Mouse (Mus musculus): ENCODE measurements around the gene Casp8.
"Not testable (repeated sequence)": the region's sequence is repeated elsewhere in the genome, so short reads cannot be mapped to it uniquely, and the experiment has no call there.

The Casp8 gene

GRCm38 (mm10) chr1:58795291-58796058 lies at the start of gene Casp8:
Casp8 (plus strand) TSS chr1:58795374.
- DNase-seq = peak; percentile 75

GRCm38 (mm10) chr1:58746880-58747279 lies 48.3 kb upstream of the Casp8 start:
- peak; percentile 58 for DNase-seq

- no peak for DNase-seq
Measured at GRCm38 (mm10) chr1:58759451-58759850, 35.7 kb upstream of the Casp8 start.

GRCm38 (mm10) chr1:58760581-58760980 lies 34.6 kb upstream of the Casp8 start:
- DNase-seq = no peak

GRCm38 (mm10) chr1:58761391-58762275 lies 33.5 kb upstream of the Casp8 start:
- DNase-seq = not testable (repeated sequence)

GRCm38 (mm10) chr1:58762576-58762975 lies 32.6 kb upstream of the Casp8 start:
- no peak for DNase-seq

GRCm38 (mm10) chr1:58766446-58766845 lies 28.7 kb upstream of the Casp8 start:
- DNase-seq = not testable (repeated sequence)

GRCm38 (mm10) chr1:58769136-58769535 lies 26.0 kb upstream of the Casp8 start:
- DNase-seq = no peak

- no peak for DNase-seq
Measured at GRCm38 (mm10) chr1:58769701-58770100, 25.5 kb upstream of the Casp8 start.

- DNase-seq = peak; percentile 44
Measured at GRCm38 (mm10) chr1:58770111-58770720, 25.0 kb upstream of the Casp8 start.

- no peak for DNase-seq
Measured at GRCm38 (mm10) chr1:58772084-58772483, 23.1 kb upstream of the Casp8 start.

- DNase-seq = no peak
Measured at GRCm38 (mm10) chr1:58773280-58773679, 21.9 kb upstream of the Casp8 start.

- DNase-seq = no peak
Measured at GRCm38 (mm10) chr1:58773905-58774304, 21.3 kb upstream of the Casp8 start.

GRCm38 (mm10) chr1:58775361-58775760 lies 19.8 kb upstream of the Casp8 start:
- DNase-seq = no peak

GRCm38 (mm10) chr1:58777583-58777982 lies 17.6 kb upstream of the Casp8 start:
- no peak for DNase-seq

GRCm38 (mm10) chr1:58778226-58778625 lies 16.9 kb upstream of the Casp8 start:
- DNase-seq = no peak

- no peak for DNase-seq
Measured at GRCm38 (mm10) chr1:58786276-58786675, 8.9 kb upstream of the Casp8 start.

- DNase-seq = no peak
Measured at GRCm38 (mm10) chr1:58788410-58788809, 6.8 kb upstream of the Casp8 start.

- no peak for DNase-seq
Measured at GRCm38 (mm10) chr1:58794705-58795104, 469 bp upstream of the Casp8 start.

- DNase-seq = peak; percentile 36
Measured at GRCm38 (mm10) chr1:58796059-58796363, 837 bp downstream of the Casp8 start.

- DNase-seq = no peak
Measured at GRCm38 (mm10) chr1:58796853-58797252, 1.7 kb downstream of the Casp8 start.

- no peak for DNase-seq
Measured at GRCm38 (mm10) chr1:58797370-58797769, 2.2 kb downstream of the Casp8 start.

- DNase-seq = no peak
Measured at GRCm38 (mm10) chr1:58798911-58799310, 3.7 kb downstream of the Casp8 start.

GRCm38 (mm10) chr1:58800644-58801043 lies 5.5 kb downstream of the Casp8 start:
- DNase-seq = not testable (repeated sequence)

All from kidney, adult 18-20 months (tissue).